9 mouse cellular contexts compared by ENCODE assay signal in genomic region chr1:55192015-55192414, GRCm38 (mm10). TPM values are rescaled to one million over a fixed set of nuclear protein-coding genes. Genes with fewer than 3 reads are reported as not detected.
DNase-seq lines count a peak whose midpoint lies in the region; ATAC-seq lines count a peak whose summit lies in the region.
"Had no signal": no experiment of that assay in that cellular context is flagged by ENCODE, and none has a peak within 500 bp of the region (broad histone marks: within the 10 kb centered on the region; RNA-seq: fewer than 3 reads in every experiment).

No protein-coding gene starts in this region.

- ATAC-seq in frontal cortex, adult (ENCODE audit: low TSS enrichment) = peak; percentile 73
- ATAC-seq in granulocyte monocyte progenitor cell, adult 5-6 weeks (replicated peaks; ENCODE audit: poor library complexity, severe bottlenecking) = peak; percentile 42; the same call in 1 of the 2 replicates

- intact Hi-C loops in left cerebral cortex, postnatal 14 days (cut with DNase I) = no loop called here
- intact Hi-C loops in gastrocnemius, postnatal 36 days (cut with DNase I) = no loop called here

- no peak for DNase-seq in frontal cortex, postnatal 36 days (ENCODE audit: low spot score in 2 of 2)
- DNase-seq in MN1 (ENCODE audit: low spot score) = peak; percentile 12
- peak; percentile 22 for DNase-seq in lung, postnatal 36 days
- DNase-seq in left cerebral cortex, postnatal 14 days (ENCODE audit: low spot score in 2 of 2) = no peak
- DNase-seq in gastrocnemius, postnatal 36 days = no peak
- no peak for DNase-seq in cerebellum, adult 8-10 months
- DNase-seq: kidney, adult 8-10 months had no signal

RNA-seq across cellular contexts. Expression of gene Rftn2, which starts 34.6 kb away (rescaled TPM):
- 0.73 and 4.4 TPM in 2 replicates for total RNA-seq in granulocyte monocyte progenitor cell, adult 5-6 weeks (2014; fragmentation: Nextera tagmentation)
- 1.9 and 7.0 TPM in 2 replicates for total RNA-seq in granulocyte monocyte progenitor cell, adult 5-6 weeks (2017)
- total RNA-seq in left cerebral cortex, postnatal 14 days (2021) = 10 to 100 TPM; 18.5 to 19.5 TPM
- total RNA-seq in gastrocnemius, postnatal 36 days (2021) = 1 to 10 TPM; 2.9 to 3.7 TPM

RNA-seq across cellular contexts. Expression of gene Mars2, which starts 45.0 kb away (rescaled TPM):
- 6.7 and 7.3 TPM in 2 replicates for total RNA-seq in granulocyte monocyte progenitor cell, adult 5-6 weeks (2014; fragmentation: Nextera tagmentation)
- total RNA-seq in granulocyte monocyte progenitor cell, adult 5-6 weeks (2017) = 7.7 and 9.0 TPM in 2 replicates
- total RNA-seq in left cerebral cortex, postnatal 14 days (2021) = 10 to 100 TPM; 10.6 to 11.5 TPM
- 1 to 10 TPM; 2.4 to 3.1 TPM for total RNA-seq in gastrocnemius, postnatal 36 days (2021)

Comparison
In these comparisons a context has a peak if more than half of its experiments do, and no peak if none do; other contexts are left out.
1. DNase-seq: peak in MN1 (single experiment) and lung, postnatal 36 days (single experiment); none in frontal cortex, postnatal 36 days (0 of 2), left cerebral cortex, postnatal 14 days (0 of 2), gastrocnemius, postnatal 36 days (0 of 2) and cerebellum, adult 8-10 months (single experiment).